Mouse (Mus musculus) stomach, embryonic 15.5 days (tissue): ENCODE measurements around the gene Slain2. TPM values are rescaled to one million over a fixed set of nuclear protein-coding genes. Genes with fewer than 3 reads are reported as not detected.

ENCODE experiments used
- ATAC-seq: fragments of 200-750 bp; cut with Nextera tagmentation; 2 replicates; pipeline ENCODE4 v1.8.0; 2017; ENCODE audit warnings: low read depth, moderate number of reproducible peaks, moderate TSS enrichment; ENCODE audit not compliant: insufficient read depth, low FRiP score
- H3K27ac ChIP-seq: fragments of 300-500 bp; sonication (generic); 2 replicates; pipeline ENCODE4 v1.5.1; 2015; ENCODE audit warnings: mild to moderate bottlenecking, inconsistent platforms
- H3K27me3 ChIP-seq: fragments of 300-500 bp; sonication (generic); replicated peaks from 2 replicates; pipeline ENCODE4 v1.6.1; 2015; ENCODE audit warnings: inconsistent platforms
- H3K36me3 ChIP-seq: fragments of 300-500 bp; sonication (generic); 2 replicates; pipeline ENCODE4 v1.6.1; 2015; ENCODE audit warnings: inconsistent platforms
- H3K4me1 ChIP-seq: fragments of 300-500 bp; sonication (generic); 2 replicates; pipeline ENCODE4 v1.6.1; 2015; ENCODE audit warnings: inconsistent platforms
- H3K4me2 ChIP-seq: fragments of 300-500 bp; sonication (generic); 2 replicates; pipeline ENCODE4 v1.6.1; 2015; ENCODE audit warnings: mild to moderate bottlenecking, inconsistent platforms
- H3K4me3 ChIP-seq: fragments of 300-500 bp; sonication (generic); replicated peaks from 2 replicates; pipeline ENCODE4 v1.5.1; 2015; ENCODE audit warnings: inconsistent platforms
- H3K9ac ChIP-seq: fragments of 300-500 bp; sonication (generic); 2 replicates; pipeline ENCODE4 v1.6.1; 2015; ENCODE audit warnings: inconsistent platforms
- H3K9me3 ChIP-seq: fragments of 300-500 bp; sonication (generic); 2 replicates; pipeline ENCODE4 v1.6.1; 2016; ENCODE audit warnings: inconsistent platforms
- whole genome bisulfite sequencing: fragments of 180-500 bp; shearing (Covaris S2); methylation state at CpG from one replicate; pipeline ENCODE4 v1.1.7; 2015; 5-methylcytosine and 5-hydroxymethylcytosine counted together
- polyA plus RNA-seq: library from polyadenylated mRNA; unstranded; fragments of >200 nt; fragmentation: Nextera tagmentation; extraction: Ambion mirVana; gene quantifications from 2 replicates; pipeline ENCODE4 v1.2.1, GENCODE M21; 2015

Slain2 gene
- polyA plus RNA-seq, 1 experiment from 2014 or later, result 15.2 TPM

DNA sequence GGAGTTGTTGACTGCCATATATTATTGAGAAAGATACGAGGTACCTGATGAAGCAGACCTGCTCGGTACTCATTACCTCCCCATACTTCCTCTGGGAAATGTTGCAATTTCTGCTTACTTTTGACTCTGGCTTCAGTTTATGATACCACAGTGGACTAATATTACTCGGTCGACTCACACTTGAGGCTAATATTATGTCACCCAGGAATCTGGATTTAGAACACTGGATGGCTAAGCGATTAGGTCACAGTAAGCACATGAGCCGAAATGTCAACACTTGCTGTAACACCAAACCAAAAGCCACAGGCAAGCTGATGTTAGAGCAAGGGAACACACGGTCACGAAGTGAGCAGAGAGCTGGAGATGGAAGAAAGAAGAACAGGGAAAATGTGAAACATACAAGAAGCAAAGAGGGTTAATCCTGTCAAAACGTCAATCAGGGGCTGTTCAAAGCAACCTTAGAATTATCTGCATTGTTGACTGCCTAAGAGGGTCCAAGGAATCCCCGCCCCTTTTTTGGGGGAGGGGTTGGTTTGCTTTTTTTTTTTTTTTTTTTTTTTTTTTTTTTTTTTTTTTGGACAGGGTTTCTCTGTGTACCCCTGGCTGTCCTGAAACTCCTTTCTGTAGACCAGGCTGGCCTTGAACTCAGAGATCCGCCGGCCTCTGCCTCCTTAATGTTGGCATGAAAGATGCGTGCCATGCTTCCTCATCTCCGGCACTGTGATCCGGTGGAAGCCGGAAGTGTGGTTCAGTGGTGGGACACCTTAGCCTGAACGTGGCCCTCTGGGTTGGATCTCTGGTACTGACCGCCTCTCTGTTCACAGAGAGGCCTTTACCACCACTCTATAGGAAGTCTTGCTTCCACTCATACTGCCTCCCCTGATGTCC, 9.0 kb upstream of the Slain2 start:
- Histone ChIP-seq H3K9ac (no peak overlapping the region), H3K9me3 (no peaks in the 10 kb centered on the region), H3K36me3 (no peaks in the 10 kb centered on the region), H3K4me1 (no peaks in the 10 kb centered on the region), H3K4me2 (no peak overlapping the region), H3K4me3 (no peak overlapping the region), H3K27me3 (no peaks in the 10 kb centered on the region), H3K27ac (no peak overlapping the region)
- ATAC-seq, result no peak
- WGBS, result 67% methylated on average over 18 of the region's 18 CpGs

DNA sequence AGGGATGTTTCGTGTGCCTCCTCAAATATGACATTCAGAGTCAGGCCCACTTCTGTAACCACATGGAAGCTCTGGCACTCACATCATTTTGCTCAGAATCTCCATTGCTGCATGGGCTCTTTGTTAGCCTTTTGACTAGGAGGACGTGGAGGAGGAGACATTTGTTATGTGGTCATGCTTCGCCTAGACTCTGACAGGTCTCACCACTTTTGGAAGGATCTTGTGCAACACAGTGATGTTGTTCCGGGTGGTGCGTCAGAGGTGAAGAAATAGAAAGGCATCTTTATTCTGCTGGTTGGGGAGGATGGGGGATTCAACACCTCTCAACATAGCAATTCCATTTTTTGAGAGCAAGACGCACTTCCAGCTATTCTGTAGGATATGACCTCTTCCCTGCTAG, 6.7 kb upstream of the Slain2 start:
- H3K27me3 ChIP-seq, result no peaks in the 10 kb centered on the region
- H3K9ac ChIP-seq, result no peak overlapping the region
- no peak overlapping the region for H3K4me2 ChIP-seq
- H3K9me3 ChIP-seq, result no peaks in the 10 kb centered on the region
- WGBS, result 79% methylated on average over 6 of the region's 6 CpGs
- no peak for ATAC-seq
- no peak overlapping the region for H3K27ac ChIP-seq
- no peaks in the 10 kb centered on the region for H3K4me1 ChIP-seq
- H3K36me3 ChIP-seq, result no peaks in the 10 kb centered on the region
- no peak overlapping the region for H3K4me3 ChIP-seq

DNA sequence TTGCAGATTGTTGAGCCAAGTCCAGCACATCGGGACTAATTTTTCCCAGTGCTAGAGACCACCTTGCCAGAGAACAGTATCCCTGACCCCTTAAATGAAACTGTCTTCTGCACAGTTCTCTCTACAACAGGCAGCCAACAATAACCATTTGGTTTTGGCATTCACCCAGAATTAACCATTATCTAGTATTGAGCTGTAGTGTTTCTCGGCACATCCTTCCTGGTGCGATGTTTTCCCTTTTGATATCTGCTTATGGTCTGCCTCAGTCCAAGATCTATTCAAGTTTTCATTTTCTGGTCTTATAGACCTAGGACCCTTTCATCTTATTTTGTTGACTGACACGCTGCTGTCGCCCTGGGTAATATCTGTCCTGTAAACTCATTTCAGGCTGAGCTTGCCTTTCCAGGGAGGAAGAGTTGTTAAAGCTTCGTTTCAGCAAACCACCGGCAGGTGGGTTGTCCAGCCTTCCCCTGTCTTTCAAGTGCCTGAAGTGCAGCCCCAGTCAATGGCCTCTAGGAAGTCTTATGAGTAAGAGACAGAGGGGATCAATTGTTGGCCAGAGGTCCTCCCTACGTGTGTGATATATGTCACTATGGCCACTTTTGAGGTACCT, 5.7 kb upstream of the Slain2 start:
- Histone ChIP-seq H3K4me3 (no peak overlapping the region), H3K9ac (no peak overlapping the region), H3K36me3 (no peaks in the 10 kb centered on the region), H3K4me1 (no peaks in the 10 kb centered on the region), H3K27me3 (no peaks in the 10 kb centered on the region), H3K27ac (no peak overlapping the region), H3K4me2 (no peak overlapping the region), H3K9me3 (no peaks in the 10 kb centered on the region)
- WGBS, result 77% methylated on average over 8 of the region's 8 CpGs
- ATAC-seq, result no peak

DNA sequence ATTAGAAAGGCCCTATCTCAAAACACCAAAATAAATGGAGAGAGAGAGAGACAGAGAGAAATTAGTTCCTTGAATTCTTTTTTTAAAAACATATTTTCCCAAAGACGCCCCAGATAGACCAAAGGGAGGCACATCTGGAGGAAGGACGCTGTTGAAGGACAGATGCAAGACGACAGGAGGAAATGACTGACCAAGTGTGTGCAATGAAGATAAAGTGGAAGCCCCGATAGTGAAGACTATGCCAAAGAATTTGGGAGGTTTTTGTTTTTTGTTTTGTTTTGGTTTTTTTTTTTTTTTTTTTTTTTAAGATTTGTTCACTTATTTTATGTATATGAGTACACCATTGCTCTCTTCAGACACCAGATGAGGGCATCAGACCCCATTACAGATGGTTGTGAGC, 4.7 kb upstream of the Slain2 start:
- H3K9ac ChIP-seq, result no peak overlapping the region
- H3K4me2 ChIP-seq, result no peak overlapping the region
- H3K27me3 ChIP-seq, result no peaks in the 10 kb centered on the region
- H3K4me1 ChIP-seq, result no peaks in the 10 kb centered on the region
- no peaks in the 10 kb centered on the region for H3K36me3 ChIP-seq
- H3K27ac ChIP-seq, result no peak overlapping the region
- H3K9me3 ChIP-seq, result no peaks in the 10 kb centered on the region
- no peak overlapping the region for H3K4me3 ChIP-seq
- no peak for ATAC-seq
- 67% methylated on average over 4 of the region's 4 CpGs for WGBS

DNA sequence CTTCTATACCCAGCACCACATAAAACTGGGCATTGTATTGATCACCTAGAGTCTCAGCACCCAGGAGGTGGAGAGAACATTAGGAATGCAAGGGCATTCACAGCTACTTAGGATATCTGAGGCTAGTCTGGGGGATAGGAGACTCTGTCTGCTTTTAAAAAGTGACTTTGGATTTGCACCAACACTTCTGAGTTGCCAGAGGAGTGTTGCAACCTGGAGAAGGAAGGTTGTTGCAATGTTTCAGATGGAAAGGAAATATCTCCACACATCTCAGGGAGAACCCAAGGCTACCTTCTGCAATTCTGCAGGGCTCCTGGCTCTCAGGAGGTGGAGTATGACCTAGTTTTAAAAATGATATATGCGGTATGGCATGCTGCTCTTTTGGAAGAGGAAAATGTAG, 3.7 kb upstream of the Slain2 start:
- 87% methylated on average over 1 of the region's 1 CpGs for WGBS
- no peak for ATAC-seq
- H3K27me3 ChIP-seq, result no peaks in the 10 kb centered on the region
- H3K36me3 ChIP-seq, result no peaks in the 10 kb centered on the region
- H3K4me2 ChIP-seq, result no peak overlapping the region
- no peak overlapping the region for H3K9ac ChIP-seq
- no peak overlapping the region for H3K4me3 ChIP-seq
- H3K4me1 ChIP-seq, result no peaks in the 10 kb centered on the region
- H3K9me3 ChIP-seq, result no peaks in the 10 kb centered on the region
- no peak overlapping the region for H3K27ac ChIP-seq

DNA sequence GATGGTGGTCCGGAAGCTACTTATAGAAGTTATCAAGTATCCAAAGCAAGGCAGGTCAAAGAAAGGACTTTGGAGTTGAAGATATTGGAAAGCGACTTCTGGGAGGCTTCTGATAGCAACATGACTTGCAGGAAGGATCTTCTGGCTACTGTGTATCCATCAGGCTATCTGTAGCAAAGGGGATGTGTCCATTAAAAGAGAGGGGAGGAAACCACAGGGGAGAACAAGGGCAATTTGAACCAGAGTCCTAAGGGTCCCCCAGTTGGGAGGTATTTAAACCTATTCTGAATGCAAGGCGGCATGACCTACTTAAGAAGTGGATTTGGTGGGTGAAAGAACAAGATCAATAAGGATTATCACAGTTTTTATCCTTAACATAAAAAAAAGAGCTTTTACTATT, 2.8 kb upstream of the Slain2 start:
- 89% methylated on average over 3 of the region's 3 CpGs for WGBS
- H3K4me3 ChIP-seq, result no peak overlapping the region
- no peak for ATAC-seq

DNA sequence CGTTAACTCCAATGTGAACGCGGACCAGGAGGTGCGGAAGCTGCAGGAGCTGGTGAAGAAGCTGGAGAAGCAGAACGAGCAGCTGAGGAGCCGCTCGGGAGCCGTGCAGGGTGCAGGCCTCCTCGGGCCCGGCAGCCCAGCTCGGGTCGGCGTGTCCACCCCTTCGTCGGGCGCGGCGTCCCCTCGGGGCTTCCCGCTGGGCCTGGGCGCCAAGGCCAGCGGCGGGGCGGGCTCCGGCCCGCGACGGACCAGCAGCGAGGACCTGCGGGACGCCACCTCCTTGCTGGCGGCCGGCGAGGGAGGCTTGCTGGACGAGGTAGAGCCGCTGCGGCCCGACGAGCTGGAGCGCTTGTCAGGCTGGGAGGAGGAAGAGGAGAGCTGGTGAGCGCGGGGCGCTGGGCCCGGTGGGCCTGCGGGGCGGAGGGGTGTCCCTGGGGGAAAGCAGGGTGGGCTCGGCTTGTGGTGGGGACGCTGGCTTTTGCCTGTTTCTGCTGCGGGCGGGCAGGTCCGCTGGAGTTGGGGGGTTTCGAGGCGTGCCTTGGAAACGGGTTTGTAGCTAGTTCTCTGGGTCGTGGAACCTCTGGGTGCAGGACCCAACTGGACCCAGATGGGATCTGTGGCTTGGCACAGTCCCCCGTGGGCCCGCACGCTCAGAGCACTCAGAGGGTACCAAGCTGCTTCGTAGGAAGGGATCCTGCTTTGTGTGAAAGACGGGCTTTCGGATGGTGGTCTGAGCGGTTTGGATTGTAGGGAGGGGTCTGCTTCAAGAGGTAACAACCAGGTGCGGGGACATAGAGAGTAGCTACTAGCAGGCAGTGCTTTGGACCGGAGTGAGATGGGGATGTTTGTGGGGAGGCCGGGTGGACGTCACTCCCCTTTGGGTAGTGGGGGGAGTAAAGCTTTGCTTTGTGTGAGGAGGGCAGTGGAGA, 793 bp downstream of the Slain2 start:
- Histone ChIP-seq H3K36me3 (no peaks in the 10 kb centered on the region), H3K4me1 (peaks cover 16% of the 10 kb centered on the region), H3K9me3 (no peaks in the 10 kb centered on the region), H3K4me3 (peak overlapping the region; percentile 97), H3K9ac (peak overlapping the region; percentile 99), H3K4me2 (peak overlapping the region; percentile 61), H3K27me3 (no peaks in the 10 kb centered on the region), H3K27ac (peak overlapping the region; percentile 99)
- WGBS, result 0% methylated on average over 64 of the region's 66 CpGs
- ATAC-seq, result peak; percentile 28

More for the DNA sequence above, 2.8 kb upstream of the Slain2 start:
- H3K27ac ChIP-seq, result no peak overlapping the region
- no peak overlapping the region for H3K9ac ChIP-seq
- no peaks in the 10 kb centered on the region for H3K9me3 ChIP-seq
- H3K27me3 ChIP-seq, result no peaks in the 10 kb centered on the region
- peaks cover 6% of the 10 kb centered on the region for H3K4me1 ChIP-seq
- H3K36me3 ChIP-seq, result no peaks in the 10 kb centered on the region
- no peak overlapping the region for H3K4me2 ChIP-seq

DNA sequence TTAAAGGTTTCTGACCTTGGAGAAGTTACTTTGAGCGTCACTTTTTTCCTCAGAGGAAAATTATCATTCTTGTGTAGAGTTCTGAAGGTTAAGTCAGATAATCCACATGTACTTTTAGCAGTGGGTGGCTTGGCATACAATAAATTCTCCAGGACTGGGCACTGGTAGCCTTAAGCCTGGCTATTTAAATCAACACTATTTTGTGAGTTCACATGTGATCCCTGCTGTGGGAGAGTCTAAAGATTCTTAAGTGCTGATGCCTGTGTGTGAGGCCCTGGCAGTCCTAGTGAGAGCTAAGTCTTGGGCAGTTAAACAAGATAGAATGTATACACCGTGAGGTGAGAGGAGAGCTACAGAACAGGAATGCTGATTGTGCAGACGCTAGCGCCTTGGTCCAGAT, 1.9 kb downstream of the Slain2 start:
- Histone ChIP-seq H3K27me3 (no peaks in the 10 kb centered on the region), H3K27ac (peak overlapping the region; percentile 99; the same call in 1 of the 2 replicates), H3K4me1 (peaks cover 16% of the 10 kb centered on the region), H3K4me3 (peak overlapping the region; percentile 97), H3K9ac (peak overlapping the region; percentile 99; the same call in 1 of the 2 replicates), H3K36me3 (no peaks in the 10 kb centered on the region), H3K4me2 (peak overlapping the region; percentile 61), H3K9me3 (no peaks in the 10 kb centered on the region)
- 23% methylated on average over 4 of the region's 4 CpGs for WGBS
- ATAC-seq, result no peak

DNA sequence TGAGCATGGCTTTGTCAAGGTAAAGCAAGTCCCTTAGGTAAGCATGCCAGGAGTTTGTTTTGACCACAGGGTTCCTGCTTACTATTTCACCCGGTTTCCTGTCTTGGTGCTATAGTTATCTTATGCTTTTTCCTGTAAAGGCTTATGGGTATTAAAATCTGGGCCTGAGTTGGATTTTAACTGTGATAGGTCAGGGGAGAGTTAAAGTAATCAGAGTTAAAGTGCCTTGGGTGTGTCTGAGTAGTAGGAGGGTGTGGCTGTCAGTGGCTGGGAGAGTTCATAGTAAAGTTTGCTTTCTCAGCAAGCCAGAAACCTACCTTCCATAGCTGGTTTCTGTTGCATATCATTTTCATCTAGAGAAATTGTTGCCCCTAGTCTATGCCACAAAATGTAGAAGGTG, 2.7 kb downstream of the Slain2 start:
- WGBS, result 13% methylated on average over 1 of the region's 1 CpGs
- no peak for ATAC-seq
- Histone ChIP-seq H3K9ac (no peak overlapping the region), H3K4me1 (peaks cover 16% of the 10 kb centered on the region), H3K4me2 (peak overlapping the region; percentile 61), H3K9me3 (no peaks in the 10 kb centered on the region), H3K27me3 (no peaks in the 10 kb centered on the region), H3K4me3 (peak overlapping the region; percentile 97; the same call in 1 of the 2 replicates), H3K36me3 (no peaks in the 10 kb centered on the region), H3K27ac (peak overlapping the region; percentile 62; the same call in 1 of the 2 replicates)

DNA sequence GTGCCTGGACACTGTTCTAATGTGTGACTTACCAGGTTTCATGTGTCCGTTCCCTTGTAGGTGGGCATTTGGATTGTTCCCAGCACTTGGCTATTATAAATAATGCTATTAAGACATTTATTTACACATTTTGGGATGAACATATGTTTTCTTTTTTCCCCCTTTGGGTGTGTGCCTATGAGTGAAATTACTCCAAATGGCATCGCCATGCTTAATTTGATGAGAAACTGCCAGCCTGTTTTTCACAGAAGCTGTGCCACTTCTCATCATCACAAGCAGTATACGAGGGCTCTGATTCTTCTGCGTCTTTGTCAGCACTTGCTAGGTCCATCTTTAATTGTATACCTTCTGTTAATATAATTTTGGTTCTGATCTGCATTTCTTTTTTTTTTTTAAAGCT, 6.3 kb downstream of the Slain2 start:
- Histone ChIP-seq H3K27me3 (no peaks in the 10 kb centered on the region), H3K4me1 (peaks cover 16% of the 10 kb centered on the region), H3K27ac (no peak overlapping the region), H3K4me2 (no peak overlapping the region), H3K36me3 (no peaks in the 10 kb centered on the region), H3K9me3 (no peaks in the 10 kb centered on the region), H3K9ac (no peak overlapping the region), H3K4me3 (no peak overlapping the region)
- no peak for ATAC-seq
- WGBS, result 88% methylated on average over 4 of the region's 4 CpGs

DNA sequence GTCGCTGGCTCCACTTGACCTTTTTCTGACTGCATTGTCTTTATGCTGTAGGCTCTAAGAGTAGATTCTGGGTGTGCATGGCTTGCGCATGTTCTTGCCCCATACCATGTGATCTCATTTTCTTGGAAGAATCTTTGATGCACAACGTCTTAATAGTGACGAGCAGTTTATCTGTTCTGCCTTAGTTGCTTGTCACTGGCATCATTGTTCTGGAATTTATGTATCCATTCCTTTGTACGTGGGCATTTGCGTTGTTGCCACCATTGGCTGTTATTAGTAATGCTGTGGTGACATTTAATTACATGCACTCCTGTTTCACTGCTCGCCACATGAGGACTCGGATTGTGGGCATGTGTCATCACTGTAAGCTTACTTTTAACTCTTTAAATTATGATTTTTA, 7.1 kb downstream of the Slain2 start:
- H3K4me2 ChIP-seq, result no peak overlapping the region
- H3K27me3 ChIP-seq, result no peaks in the 10 kb centered on the region
- peaks cover 11% of the 10 kb centered on the region for H3K4me1 ChIP-seq
- no peak for ATAC-seq
- WGBS, result 91% methylated on average over 8 of the region's 8 CpGs
- H3K27ac ChIP-seq, result no peak overlapping the region
- H3K36me3 ChIP-seq, result no peaks in the 10 kb centered on the region
- no peaks in the 10 kb centered on the region for H3K9me3 ChIP-seq
- no peak overlapping the region for H3K9ac ChIP-seq
- no peak overlapping the region for H3K4me3 ChIP-seq
